Mouse (Mus musculus) frontal cortex, postnatal 10 days (tissue): Measurements from ENCODE around the gene Lyrm7.
A peak's percentile ranks its signal among the peaks of the same experiment; 100 is the strongest.

Experiments used
- DNase-seq, 2 experiments: peaks; one replicate each; pipeline ENCODE4 v3.0.0; 2022; ENCODE audit warnings: low spot score in 2 of 2, mixed read lengths in 1 of 2

Gene Lyrm7

GRCm38 (mm10) chr11:54845470-54846442 is 15.0 kb downstream of the Lyrm7 start:
- no peak for DNase-seq

- no peak for DNase-seq
These were observed 15.8 kb downstream of the Lyrm7 start for GRCm38 (mm10) chr11:54844959-54845358.

GRCm38 (mm10) chr11:54844424-54844823 is 16.3 kb downstream of the Lyrm7 start:
- DNase-seq = no peak

- DNase-seq = no peak
These were observed 19.8 kb downstream of the Lyrm7 start for GRCm38 (mm10) chr11:54840891-54841290.

- DNase-seq = no peak
These were observed 21.0 kb downstream of the Lyrm7 start for GRCm38 (mm10) chr11:54839696-54840095.

GRCm38 (mm10) chr11:54836106-54836505 is 24.6 kb downstream of the Lyrm7 start:
- peak in 1 of 2 experiments; percentile 44 for DNase-seq

- no peak for DNase-seq
These were observed 26.1 kb downstream of the Lyrm7 start for GRCm38 (mm10) chr11:54834596-54834995.

- DNase-seq = peak; percentile 24 to 63
These were observed 26.9 kb downstream of the Lyrm7 start for GRCm38 (mm10) chr11:54833833-54834232.

- no peak for DNase-seq
These were observed 33.9 kb downstream of the Lyrm7 start for GRCm38 (mm10) chr11:54826819-54827218.

GRCm38 (mm10) chr11:54825774-54826173 is 34.9 kb downstream of the Lyrm7 start:
- DNase-seq = no peak

- no peak for DNase-seq
These were observed 37.2 kb downstream of the Lyrm7 start for GRCm38 (mm10) chr11:54823467-54823866.

GRCm38 (mm10) chr11:54819489-54819888 is 41.2 kb downstream of the Lyrm7 start:
- no peak for DNase-seq

GRCm38 (mm10) chr11:54817449-54817848 is 43.3 kb downstream of the Lyrm7 start:
- no peak for DNase-seq

- no peak for DNase-seq
These were observed 45.1 kb downstream of the Lyrm7 start for GRCm38 (mm10) chr11:54815659-54816058.

- peak; percentile 37 to 58 for DNase-seq
These were observed 47.8 kb downstream of the Lyrm7 start for GRCm38 (mm10) chr11:54812812-54813516.

- DNase-seq = no peak
These were observed 48.4 kb downstream of the Lyrm7 start for GRCm38 (mm10) chr11:54812314-54812713.

GRCm38 (mm10) chr11:54811054-54811453 is 49.7 kb downstream of the Lyrm7 start:
- DNase-seq = no peak

GRCm38 (mm10) chr11:54809582-54809981 is 51.1 kb downstream of the Lyrm7 start:
- DNase-seq = no peak

GRCm38 (mm10) chr11:54808177-54808576 is 52.5 kb downstream of the Lyrm7 start:
- no peak for DNase-seq

- no peak for DNase-seq
These were observed 53.0 kb downstream of the Lyrm7 start for GRCm38 (mm10) chr11:54807669-54808068.

GRCm38 (mm10) chr11:54806891-54807290 is 53.8 kb downstream of the Lyrm7 start:
- DNase-seq = no peak

- peak; percentile 57 to 79 for DNase-seq
These were observed 55.5 kb downstream of the Lyrm7 start for GRCm38 (mm10) chr11:54805196-54805595.

GRCm38 (mm10) chr11:54802621-54803020 is 58.1 kb downstream of the Lyrm7 start:
- no peak for DNase-seq
